Mouse (Mus musculus) layer of hippocampus, adult 9-10 months (tissue): ENCODE measurements around the gene Mindy4.

Source experiments
- DNase-seq: peaks from one replicate; pipeline ENCODE4 v3.0.0; 2022; ENCODE audit warnings: low spot score

Mindy4 gene

GRCm38 (mm10) chr6:55257246-55257645 is 54.1 kb downstream of the Mindy4 start:
- no peak for DNase-seq

- no peak for DNase-seq
Measured at GRCm38 (mm10) chr6:55258428-55259325, 55.5 kb downstream of the Mindy4 start.

DNA sequence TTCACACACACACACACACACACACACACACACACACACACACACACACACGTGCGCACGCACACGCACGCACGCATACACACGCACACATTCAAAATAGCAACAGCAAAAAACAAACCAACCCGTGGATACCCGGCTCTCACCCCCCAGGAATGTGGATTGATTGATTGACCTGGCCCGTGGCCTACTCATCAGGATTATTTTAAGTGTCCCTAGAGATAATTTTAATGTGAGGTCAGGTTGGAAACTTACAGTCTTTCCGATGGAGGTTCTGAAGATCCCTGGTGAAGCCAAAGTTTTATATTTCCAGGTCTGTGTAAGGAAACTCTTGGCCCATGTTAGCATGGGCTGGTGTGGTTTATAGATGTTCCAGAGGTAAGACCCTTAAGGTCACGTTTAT is 59.0 kb downstream of the Mindy4 start:
- DNase-seq: no peak

DNA sequence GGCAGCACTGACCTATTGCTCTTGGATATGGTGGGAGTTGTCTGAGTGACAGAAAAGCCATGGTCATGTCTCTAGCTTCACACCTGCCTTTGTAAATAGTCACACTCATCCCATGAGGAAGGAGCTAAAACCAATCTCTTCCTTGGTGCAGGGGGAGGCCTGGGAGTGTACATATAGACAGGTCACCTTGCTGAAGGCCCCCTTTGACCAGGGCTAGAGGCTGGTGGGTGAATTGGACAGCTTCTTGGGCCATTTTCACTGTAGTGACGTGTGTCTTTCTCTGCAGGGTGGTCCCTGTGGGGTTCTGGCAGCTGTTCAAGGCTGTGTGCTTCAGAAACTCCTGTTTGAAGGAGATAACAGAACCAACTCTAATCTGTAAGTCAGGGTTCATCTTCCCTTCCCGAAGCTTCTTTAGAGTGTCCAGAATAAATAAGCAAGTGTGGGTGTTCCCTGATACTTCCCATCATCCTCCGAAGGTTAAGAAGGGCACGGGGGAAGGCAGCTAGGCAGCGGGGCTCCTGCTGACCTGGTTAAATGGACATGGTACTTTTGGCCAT is 60.4 kb downstream of the Mindy4 start:
- DNase-seq: no peak

DNA sequence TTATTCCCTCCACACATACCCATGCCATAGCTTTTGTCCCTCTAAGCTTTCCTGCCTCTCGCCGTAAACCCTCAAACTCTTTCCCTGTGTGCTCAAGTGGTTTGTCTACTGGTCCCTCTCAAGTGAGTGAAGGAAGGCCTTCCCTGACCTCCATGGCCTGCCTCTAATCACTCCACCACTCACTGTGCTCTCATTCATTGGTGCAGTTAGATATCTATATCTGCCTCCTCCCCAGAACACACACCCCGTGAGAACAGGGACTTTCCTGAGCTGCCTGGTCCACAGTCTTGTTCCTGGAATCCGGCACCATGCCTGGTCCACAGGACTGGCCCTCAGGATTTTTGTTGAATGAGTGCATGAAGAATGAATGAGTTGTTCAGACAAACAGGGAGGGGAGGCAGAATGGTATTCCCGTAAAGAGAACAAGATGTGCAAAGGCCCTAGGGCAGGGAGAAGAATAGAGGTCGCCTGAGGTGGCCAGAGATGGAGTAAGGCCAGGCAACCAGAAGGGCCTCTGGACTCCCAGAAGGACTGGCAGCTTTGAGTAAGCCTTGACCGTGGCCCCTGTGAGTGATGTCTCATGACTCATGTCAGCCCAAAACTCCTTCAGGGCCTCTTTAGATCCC is 61.7 kb downstream of the Mindy4 start:
- no peak for DNase-seq

GRCm38 (mm10) chr6:55272952-55273351 is 69.8 kb downstream of the Mindy4 start:
- no peak for DNase-seq

GRCm38 (mm10) chr6:55273463-55273862 is 70.3 kb downstream of the Mindy4 start:
- no peak for DNase-seq

DNA sequence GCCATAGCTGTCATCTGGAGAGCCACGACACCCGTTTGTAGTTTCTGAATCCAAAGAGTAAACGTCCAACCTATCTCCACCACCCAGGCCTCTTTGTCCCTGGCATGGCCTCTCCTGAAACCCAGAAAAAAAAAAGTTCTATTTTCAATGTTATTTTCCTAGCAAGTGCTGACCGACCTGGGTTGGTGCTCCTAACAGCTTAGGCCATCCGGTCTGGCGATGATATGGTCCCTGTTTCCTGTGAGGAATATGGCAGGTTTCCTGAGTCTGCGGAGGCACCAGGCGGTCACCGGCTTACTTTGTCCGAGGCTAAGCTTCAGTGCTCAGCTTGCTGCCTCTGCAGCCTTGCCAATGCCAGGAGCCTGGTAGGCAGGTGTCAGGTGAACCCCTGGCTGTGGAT is 71.8 kb downstream of the Mindy4 start:
- no peak for DNase-seq

DNA sequence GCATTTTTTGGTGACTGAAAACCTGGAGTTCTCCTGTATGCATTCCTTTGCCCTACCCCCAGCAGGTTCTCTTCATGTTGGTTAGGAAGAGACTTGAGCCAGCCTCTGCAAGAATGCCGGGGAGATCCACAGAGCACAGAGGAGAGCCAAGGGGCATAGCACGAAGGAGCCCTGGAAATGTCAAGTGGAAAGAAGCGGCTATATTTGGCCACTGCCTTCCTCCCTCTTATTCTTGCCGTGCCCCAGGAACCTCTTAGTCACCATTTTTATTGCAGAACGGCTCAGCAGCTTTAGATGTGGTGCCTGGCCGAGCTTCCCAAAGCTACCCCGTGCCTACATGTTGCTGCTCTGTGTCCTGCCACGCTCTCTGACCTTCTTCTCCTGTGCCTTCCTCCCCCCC is 72.6 kb downstream of the Mindy4 start:
- no peak for DNase-seq

DNA sequence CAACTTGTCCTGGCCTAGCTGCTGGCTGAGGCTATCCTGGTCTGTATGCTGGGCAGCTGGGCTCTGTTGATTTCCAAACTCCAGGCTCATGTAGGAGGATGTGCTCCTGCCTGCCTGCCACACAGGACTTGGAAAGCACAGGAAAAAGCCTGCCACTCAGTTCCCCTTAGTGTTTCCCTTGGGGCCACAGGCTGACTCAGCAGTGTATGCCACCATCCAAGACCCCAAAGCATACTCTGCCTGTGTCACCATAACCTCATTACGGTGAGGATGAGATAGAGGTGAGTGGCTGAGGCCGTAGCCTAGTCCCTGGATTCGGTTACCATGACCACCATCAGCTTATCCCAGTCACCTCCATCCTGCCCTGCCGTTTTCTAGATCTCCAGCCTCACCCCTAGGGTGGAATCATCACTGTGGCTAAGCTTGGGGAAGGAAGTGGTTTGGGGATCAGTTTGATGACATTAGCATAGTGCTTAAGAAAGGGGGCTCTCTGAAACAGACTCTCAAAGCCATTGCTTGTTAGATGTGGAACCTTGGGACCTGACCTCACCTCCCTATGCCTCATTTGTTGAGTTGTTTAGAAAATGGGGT is 73.6 kb downstream of the Mindy4 start:
- DNase-seq: no peak

GRCm38 (mm10) chr6:55278086-55278485 is 74.9 kb downstream of the Mindy4 start:
- DNase-seq: no peak

DNA sequence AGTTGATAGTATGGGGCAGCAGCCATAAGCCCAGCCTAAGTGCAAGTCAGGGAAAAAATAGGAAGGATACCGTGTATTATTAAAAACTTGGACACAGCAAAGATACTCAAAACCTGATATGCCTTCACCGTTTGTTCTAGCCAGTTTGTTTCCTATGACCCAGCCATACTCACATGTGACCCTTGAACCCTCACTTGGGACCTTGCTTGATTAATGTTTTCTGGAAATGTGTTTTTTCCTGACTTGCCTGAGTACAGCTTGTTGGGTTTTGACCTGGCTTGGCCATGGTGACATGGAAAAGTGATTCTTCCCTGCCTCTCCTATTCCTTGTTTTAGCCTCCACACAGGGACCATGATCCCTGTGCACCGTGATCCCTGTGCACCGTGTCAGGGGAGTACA is 75.3 kb downstream of the Mindy4 start:
- no peak for DNase-seq

GRCm38 (mm10) chr6:55280979-55281378 is 77.8 kb downstream of the Mindy4 start:
- no peak for DNase-seq

- DNase-seq: no peak
Measured at GRCm38 (mm10) chr6:55281687-55282086, 78.5 kb downstream of the Mindy4 start.

GRCm38 (mm10) chr6:55282348-55282747 is 79.2 kb downstream of the Mindy4 start:
- DNase-seq: no peak

DNA sequence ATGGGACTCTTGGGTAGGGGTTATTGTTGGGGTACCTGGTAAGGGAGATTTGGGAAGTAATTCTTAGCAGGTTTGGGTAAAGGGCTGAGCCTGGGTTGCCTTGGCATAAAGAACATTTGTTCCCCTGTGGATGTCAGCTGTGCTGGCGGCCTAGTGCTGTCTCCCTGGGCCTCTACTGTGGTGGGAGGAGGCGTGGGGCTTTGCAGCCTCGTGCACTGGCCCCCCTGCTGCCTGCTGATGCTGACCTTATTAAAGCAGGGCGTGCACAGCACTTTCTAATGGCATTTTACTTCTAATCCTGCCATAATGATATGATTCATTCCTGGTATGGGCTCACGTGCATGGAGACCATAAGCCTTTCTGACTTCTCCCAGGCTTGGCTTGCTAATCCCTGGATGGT is 82.0 kb downstream of the Mindy4 start:
- no peak for DNase-seq

DNA sequence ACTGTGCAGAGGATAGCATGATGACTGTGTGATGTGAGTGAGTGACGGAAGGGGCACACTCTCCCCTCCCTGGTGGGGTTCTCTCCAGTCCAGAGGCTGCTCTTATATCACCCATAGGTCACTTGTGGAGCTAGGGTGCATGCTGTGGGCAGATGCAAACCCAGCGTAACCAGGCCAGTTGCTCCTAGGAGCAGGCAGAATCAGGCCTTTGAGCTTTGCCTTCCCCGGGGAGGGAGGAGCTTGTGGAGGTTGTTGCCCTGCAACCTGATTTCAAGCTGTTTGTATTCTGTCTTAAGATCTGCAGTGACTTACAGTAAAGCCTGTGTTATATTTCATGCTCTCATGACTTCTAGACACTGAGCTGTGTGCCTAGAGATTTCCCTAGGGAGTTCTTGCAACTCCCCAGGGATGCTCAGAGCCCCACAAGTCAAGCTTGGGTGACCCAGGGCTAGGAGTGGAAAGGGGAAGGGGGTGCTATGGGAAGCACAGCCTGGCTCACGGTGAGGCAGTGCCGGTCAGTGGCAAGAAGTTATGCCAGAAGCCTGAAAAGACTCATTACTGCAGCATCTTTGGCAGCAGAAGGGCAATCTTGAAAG is 84.9 kb downstream of the Mindy4 start:
- DNase-seq: no peak

GRCm38 (mm10) chr6:55294549-55295131 is 91.5 kb downstream of the Mindy4 start:
- DNase-seq: no peak

- no peak for DNase-seq
Measured at GRCm38 (mm10) chr6:55295325-55295724, 92.1 kb downstream of the Mindy4 start.

DNA sequence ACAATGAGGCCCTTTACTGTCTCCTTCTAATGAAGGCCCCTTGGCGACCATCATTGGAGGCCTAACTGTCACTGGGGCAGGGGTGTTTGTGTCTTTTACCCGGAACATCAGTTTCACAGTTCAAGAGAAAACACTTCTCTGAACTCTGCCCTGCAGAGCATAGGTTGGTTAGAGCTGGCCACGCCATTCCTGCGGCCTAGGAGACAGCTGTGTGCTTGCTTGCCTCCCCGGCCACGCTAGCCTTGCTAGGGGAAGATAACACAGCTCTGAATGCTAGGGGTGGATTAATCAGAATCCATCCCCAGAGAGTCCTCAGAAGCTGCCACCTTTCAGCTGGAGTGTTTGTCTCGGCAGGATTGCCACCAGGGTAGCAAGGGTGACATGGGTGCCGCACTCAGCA is 96.3 kb downstream of the Mindy4 start:
- no peak for DNase-seq

GRCm38 (mm10) chr6:55299917-55300316 is 96.7 kb downstream of the Mindy4 start:
- no peak for DNase-seq

DNA sequence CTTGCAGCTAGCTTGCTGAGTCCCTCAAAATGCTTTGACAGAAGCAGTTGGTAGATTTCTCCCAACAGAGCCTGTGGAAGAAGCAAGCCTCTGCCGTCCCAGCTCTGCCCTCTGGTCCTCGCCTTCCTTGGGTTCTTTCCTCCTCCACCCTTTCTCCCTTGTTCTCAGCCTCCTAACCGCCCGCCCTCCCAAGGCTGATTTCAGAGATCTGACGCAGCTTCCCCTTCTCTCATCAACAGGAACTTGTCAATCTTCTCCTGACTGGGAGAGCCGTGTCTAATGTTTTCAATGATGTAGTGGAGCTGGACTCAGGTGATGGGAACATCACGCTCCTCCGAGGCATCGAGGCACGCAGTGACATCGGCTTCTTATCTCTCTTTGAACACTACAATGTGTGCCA is 97.5 kb downstream of the Mindy4 start:
- no peak for DNase-seq
